Mouse (Mus musculus) heart, postnatal 0 days (tissue): ENCODE measurements at regions not wholly inside any gene's neighbourhood (a gene's known extent, or its start where the extent isn't known, plus 50 kb on each side); places are given as distances from the start of the nearest gene placed in this dataset.

Experiments used
- CTCF ChIP-seq: IDR thresholded peaks from 2 replicates; pipeline ENCODE4 v1.5.1; 2016; ENCODE audit warnings: antibody characterized with exemption, control low read depth, low read depth
- EP300 ChIP-seq: IDR thresholded peaks from 2 replicates; pipeline ENCODE4 v1.6.1; 2016; ENCODE audit warnings: antibody characterized with exemption, low read depth

DNA sequence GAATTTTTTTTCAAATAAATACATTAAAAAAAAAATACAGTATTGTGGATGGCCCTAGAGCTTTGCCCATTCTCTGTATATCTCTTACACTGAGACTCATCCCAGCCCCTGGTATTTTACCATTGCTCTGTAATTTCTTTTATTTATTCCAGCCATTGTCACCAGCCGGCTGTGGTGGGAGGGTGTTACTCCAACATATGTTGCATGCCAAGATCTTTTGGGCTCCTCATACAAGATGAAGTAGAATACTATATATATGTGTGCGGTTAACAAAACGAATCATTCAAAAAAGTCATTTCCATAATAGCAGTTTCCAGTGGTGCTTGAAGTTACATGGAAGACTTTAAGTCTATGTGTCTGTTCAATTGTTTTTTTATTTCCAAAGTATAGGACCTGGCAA is 268.0 kb upstream of the Npvf start:
- TF ChIP-seq CTCF (no peak), EP300 (no peak)
